Mouse (Mus musculus) bone marrow, adult 2 months (tissue): Measurements from ENCODE around the gene Cttnbp2nl.

Experiments used
- CTCF ChIP-seq: fragments of 200-500 bp; IDR thresholded peaks from 2 replicates; pipeline ENCODE4 v1.5.1; 2011; ENCODE audit warnings: low read length, control low read depth; ENCODE audit not compliant: control insufficient read depth, insufficient read depth
- POLR2A ChIP-seq: fragments of 200-500 bp; IDR thresholded peaks from 2 replicates; pipeline ENCODE4 v1.6.1; 2011; ENCODE audit warnings: low read depth, mild to moderate bottlenecking, control low read depth, low read length, borderline replicate concordance; ENCODE audit not compliant: control insufficient read depth

- TF ChIP-seq CTCF (no peak), POLR2A (no peak)
Observed at GRCm38 (mm10) chr3:105047616-105048015, 5.3 kb downstream of the Cttnbp2nl start.
